Mouse (Mus musculus) cortical plate, adult 2 months (tissue): ENCODE results near the gene Trpc4ap. TPM values are rescaled to one million over a fixed set of nuclear protein-coding genes. Genes with fewer than 3 reads are reported as not detected.

ENCODE experiments used
- H3K27ac ChIP-seq: fragments of 200-500 bp; 2 replicates; pipeline ENCODE4 v1.5.1; 2012; ENCODE audit warnings: low read length, control low read depth, inconsistent platforms; ENCODE audit not compliant: insufficient read depth
- H3K4me1 ChIP-seq: fragments of 200-500 bp; 2 replicates; pipeline ENCODE4 v1.6.1; 2011; ENCODE audit warnings: low read length; ENCODE audit not compliant: control insufficient read depth, insufficient read depth
- H3K4me3 ChIP-seq: fragments of 200-500 bp; 2 replicates; pipeline ENCODE4 v1.5.1; 2011; ENCODE audit warnings: mild to moderate bottlenecking, low read length, control low read depth; ENCODE audit not compliant: insufficient read depth
- CTCF ChIP-seq: fragments of 200-500 bp; IDR thresholded peaks from 2 replicates; pipeline ENCODE4 v1.5.1; 2011; ENCODE audit warnings: mild to moderate bottlenecking, control low read depth, low read length; ENCODE audit not compliant: insufficient read depth; ENCODE audit errors: extremely low read depth
- POLR2A ChIP-seq: fragments of 200-500 bp; IDR thresholded peaks from 2 replicates; pipeline ENCODE4 v1.6.1; 2011; ENCODE audit warnings: mild to moderate bottlenecking, low read length, control low read depth; ENCODE audit not compliant: insufficient read depth; ENCODE audit errors: extremely low read depth
- polyA plus RNA-seq: library from polyadenylated mRNA; depleted of rRNA; stranded (reverse); fragments of >200 nt; gene quantifications from 2 replicates; pipeline ENCODE4 v1.2.3, GENCODE M21; 2012

Trpc4ap gene
- polyA plus RNA-seq, 1 experiment, result 163 TPM

DNA sequence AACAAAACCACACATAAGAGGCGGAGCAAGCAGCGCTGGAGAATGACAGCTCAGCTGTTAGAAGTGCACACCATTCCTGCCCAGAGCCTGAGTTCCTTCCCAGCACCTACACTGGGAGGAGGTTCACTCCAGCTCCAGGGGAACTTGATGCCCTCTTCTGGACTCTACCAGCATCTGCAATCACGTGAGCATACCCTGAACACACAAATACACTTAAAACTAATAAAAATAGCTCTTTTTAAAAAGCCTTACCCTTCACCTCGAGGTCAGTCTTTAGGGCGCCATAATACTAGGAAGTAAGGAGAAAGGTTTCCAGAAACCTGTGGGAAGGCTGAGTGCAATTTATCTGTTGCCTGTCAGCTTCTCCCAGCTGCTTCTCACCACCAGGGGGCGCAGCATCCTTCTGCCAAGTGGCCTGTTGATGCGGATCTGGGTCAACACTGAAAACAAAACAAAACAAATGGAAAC is 3.9 kb upstream of the Trpc4ap start:
- TF ChIP-seq CTCF (peak; percentile 70), POLR2A (no peak)
- Histone ChIP-seq H3K4me3 (no peak overlapping the region), H3K27ac (no peak overlapping the region), H3K4me1 (no peaks in the 10 kb centered on the region)

- H3K4me3 ChIP-seq, result no peak overlapping the region
- TF ChIP-seq CTCF, result no peak
- no peak for TF ChIP-seq POLR2A
- peaks cover 3% of the 10 kb centered on the region; the same call in 1 of the 2 replicates for H3K4me1 ChIP-seq
- H3K27ac ChIP-seq, result no peak overlapping the region
Measured at GRCm38 (mm10) chr2:155695316-155695715, 3.1 kb upstream of the Trpc4ap start.

GRCm38 (mm10) chr2:155694564-155694963 is 2.4 kb upstream of the Trpc4ap start:
- H3K27ac ChIP-seq, result no peak overlapping the region
- no peak overlapping the region for H3K4me3 ChIP-seq
- H3K4me1 ChIP-seq, result peaks cover 3% of the 10 kb centered on the region; the same call in 1 of the 2 replicates
- TF ChIP-seq CTCF (no peak), POLR2A (no peak)

- TF ChIP-seq CTCF, result no peak
- no peak for TF ChIP-seq POLR2A
- no peak overlapping the region for H3K4me3 ChIP-seq
Measured at GRCm38 (mm10) chr2:155693136-155693535, 952 bp upstream of the Trpc4ap start.

GRCm38 (mm10) chr2:155691336-155691722 is 855 bp downstream of the Trpc4ap start:
- Histone ChIP-seq H3K27ac (peak overlapping the region; percentile 84; the same call in 1 of the 2 replicates), H3K4me3 (peak overlapping the region; percentile 98), H3K4me1 (peaks cover 3% of the 10 kb centered on the region; the same call in 1 of the 2 replicates)
- TF ChIP-seq CTCF, result no peak

More at GRCm38 (mm10) chr2:155693136-155693535, 952 bp upstream of the Trpc4ap start:
- no peak overlapping the region for H3K27ac ChIP-seq
- peaks cover 3% of the 10 kb centered on the region; the same call in 1 of the 2 replicates for H3K4me1 ChIP-seq

- TF ChIP-seq POLR2A, result no peak
- no peak for TF ChIP-seq CTCF
- Histone ChIP-seq H3K4me1 (peaks cover 3% of the 10 kb centered on the region; the same call in 1 of the 2 replicates), H3K4me3 (no peak overlapping the region), H3K27ac (no peak overlapping the region)
Measured at GRCm38 (mm10) chr2:155689211-155689610, 3.0 kb downstream of the Trpc4ap start.

- no peak overlapping the region for H3K27ac ChIP-seq
- TF ChIP-seq POLR2A (no peak), CTCF (no peak)
- H3K4me3 ChIP-seq, result no peak overlapping the region
- H3K4me1 ChIP-seq, result peaks cover 3% of the 10 kb centered on the region; the same call in 1 of the 2 replicates
Measured at GRCm38 (mm10) chr2:155687746-155688145, 4.4 kb downstream of the Trpc4ap start.

DNA sequence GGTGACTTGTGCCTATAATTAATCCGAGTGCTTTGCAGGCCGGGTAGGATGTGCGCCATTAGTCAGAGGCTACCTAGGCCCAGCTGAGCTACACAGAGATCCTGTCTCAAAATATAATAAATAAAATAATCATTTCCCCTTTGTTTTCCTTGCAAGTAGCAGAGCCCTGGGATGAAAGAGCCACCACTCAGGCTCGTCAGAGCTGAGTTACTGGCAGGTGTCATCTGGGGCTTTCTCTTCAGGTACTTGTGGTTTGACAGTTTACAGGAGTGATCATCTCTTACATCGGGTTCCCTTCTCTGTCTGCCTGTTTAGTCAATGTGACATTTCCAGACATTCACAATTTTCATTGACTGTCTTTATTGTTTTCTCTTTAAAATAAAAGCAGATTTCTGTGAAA is 5.6 kb downstream of the Trpc4ap start:
- Histone ChIP-seq H3K27ac (no peak overlapping the region), H3K4me3 (no peak overlapping the region), H3K4me1 (peaks cover 3% of the 10 kb centered on the region; the same call in 1 of the 2 replicates)
- no peak for TF ChIP-seq CTCF
- TF ChIP-seq POLR2A, result no peak

- no peak overlapping the region for H3K27ac ChIP-seq
- no peak for TF ChIP-seq CTCF
- no peak for TF ChIP-seq POLR2A
Measured at GRCm38 (mm10) chr2:155683821-155684220, 8.4 kb downstream of the Trpc4ap start.

GRCm38 (mm10) chr2:155683137-155683536 is 9.0 kb downstream of the Trpc4ap start:
- TF ChIP-seq POLR2A (no peak), CTCF (no peak)
- Histone ChIP-seq H3K27ac (no peak overlapping the region), H3K4me1 (peaks cover 7% of the 10 kb centered on the region), H3K4me3 (no peak overlapping the region)

More at GRCm38 (mm10) chr2:155683821-155684220, 8.4 kb downstream of the Trpc4ap start:
- peaks cover 7% of the 10 kb centered on the region for H3K4me1 ChIP-seq
- H3K4me3 ChIP-seq, result no peak overlapping the region

GRCm38 (mm10) chr2:155681874-155682273 is 10.3 kb downstream of the Trpc4ap start:
- no peak overlapping the region; the same call in 1 of the 2 replicates for H3K27ac ChIP-seq
- TF ChIP-seq CTCF, result no peak
- no peak for TF ChIP-seq POLR2A
- no peak overlapping the region for H3K4me3 ChIP-seq
- peaks cover 7% of the 10 kb centered on the region for H3K4me1 ChIP-seq
